Mouse (Mus musculus) heart, embryonic 14.5 days (tissue): Measurements from ENCODE around the gene Tcf12. TPM values are rescaled to one million over a fixed set of nuclear protein-coding genes. Genes with fewer than 3 reads are reported as not detected.

Source experiments
- ATAC-seq: fragments of 200-750 bp; cut with Nextera tagmentation; 2 replicates; pipeline ENCODE4 v1.8.0; 2017; ENCODE audit warnings: low read depth, moderate TSS enrichment; ENCODE audit not compliant: insufficient number of reproducible peaks, insufficient read depth, low FRiP score
- H3K27ac ChIP-seq, 2 experiments: fragments of 200-500 bp in 1 of 2; fragments of 300-500 bp in 1 of 2; sonication (generic) in 1 of 2; replicated peaks in 1 of 2; 2 replicates each; pipeline ENCODE4 v1.5.1; 2012 to 2014; ENCODE audit warnings: low read depth in 2 of 2, low read length in 2 of 2, control low read depth in 1 of 2, mild to moderate bottlenecking in 1 of 2, mixed read lengths in 1 of 2; ENCODE audit not compliant: control insufficient read depth in 1 of 2, insufficient read depth in 1 of 2
- H3K27me3 ChIP-seq: fragments of 300-500 bp; sonication (generic); 2 replicates; pipeline ENCODE4 v1.6.1; 2014; ENCODE audit warnings: mild to moderate bottlenecking, low read length, control low read depth; ENCODE audit not compliant: control insufficient read depth, insufficient read depth
- H3K36me3 ChIP-seq: fragments of 300-500 bp; sonication (generic); 2 replicates; pipeline ENCODE4 v1.6.1; 2014; ENCODE audit warnings: mild to moderate bottlenecking, control low read depth, low read length, mixed read lengths; ENCODE audit not compliant: control insufficient read depth, insufficient read depth
- H3K4me1 ChIP-seq, 2 experiments: fragments of 200-500 bp in 1 of 2; fragments of 300-500 bp in 1 of 2; sonication (generic) in 1 of 2; 2 replicates each; pipeline ENCODE4 v1.6.1; 2012 to 2014; ENCODE audit warnings: low read length in 2 of 2, control low read depth in 1 of 2, mixed read lengths in 1 of 2; ENCODE audit not compliant: control insufficient read depth in 2 of 2, insufficient read depth in 2 of 2
- H3K4me2 ChIP-seq: fragments of 300-500 bp; sonication (generic); 2 replicates; pipeline ENCODE4 v1.6.1; 2014; ENCODE audit warnings: mild to moderate bottlenecking, low read length
- H3K4me3 ChIP-seq, 2 experiments: fragments of 200-500 bp in 1 of 2; fragments of 300-500 bp in 1 of 2; sonication (generic) in 1 of 2; 2 replicates each; pipeline ENCODE4 v1.5.1; 2012 to 2014; ENCODE audit warnings: low read length in 2 of 2, mild to moderate bottlenecking in 2 of 2, control low read depth in 1 of 2, low read depth in 1 of 2, moderate library complexity in 1 of 2; ENCODE audit not compliant: control insufficient read depth in 1 of 2, insufficient read depth in 1 of 2
- H3K9ac ChIP-seq: fragments of 300-500 bp; sonication (generic); 2 replicates; pipeline ENCODE4 v1.6.1; 2014; ENCODE audit warnings: mild to moderate bottlenecking, low read length
- H3K9me3 ChIP-seq: fragments of 300-500 bp; sonication (generic); 2 replicates; pipeline ENCODE4 v1.6.1; 2016; ENCODE audit warnings: low read length, control low read depth; ENCODE audit not compliant: control insufficient read depth
- WGBS: fragments of 180-500 bp; shearing (Covaris S2); extraction: QIAGEN DNeasy Blood & Tissue Kit; methylation state at CpG from one replicate; pipeline ENCODE4 v1.1.7; 2014; 5-methylcytosine and 5-hydroxymethylcytosine counted together
- polyA plus RNA-seq: library from polyadenylated mRNA; unstranded; fragments of >200 nt; fragmentation: Nextera tagmentation; extraction: Ambion mirVana; gene quantifications from 2 replicates; pipeline ENCODE4 v1.2.1, GENCODE M21; 2014

The Tcf12 gene
- polyA plus RNA-seq, 1 experiment from 2014 or later: 35.9 TPM

GRCm38 (mm10) chr9:71830365-71830764, 281.3 kb downstream of the Tcf12 start:
- 80% methylated on average over 5 of the region's 5 CpGs for WGBS
- H3K4me3 ChIP-seq: no peak overlapping the region
- ATAC-seq: no peak
- H3K36me3 ChIP-seq: no peaks in the 10 kb centered on the region
- H3K27me3 ChIP-seq: no peaks in the 10 kb centered on the region
- no peak overlapping the region for H3K4me2 ChIP-seq
- no peaks in the 10 kb centered on the region for H3K9me3 ChIP-seq
- H3K27ac ChIP-seq: no peak overlapping the region
- H3K9ac ChIP-seq: no peak overlapping the region
- peaks cover 8 to 9% of the 10 kb centered on the region in 2 experiments; a peak in 2 of 4 replicates for H3K4me1 ChIP-seq

GRCm38 (mm10) chr9:71829753-71830152, 281.9 kb downstream of the Tcf12 start:
- no peaks in the 10 kb centered on the region for H3K9me3 ChIP-seq
- WGBS: 82% methylated on average over 3 of the region's 3 CpGs
- H3K4me2 ChIP-seq: no peak overlapping the region
- H3K9ac ChIP-seq: no peak overlapping the region
- no peak overlapping the region for H3K4me3 ChIP-seq
- no peaks in the 10 kb centered on the region for H3K27me3 ChIP-seq
- peaks cover 8 to 9% of the 10 kb centered on the region in 2 experiments; a peak in 2 of 4 replicates for H3K4me1 ChIP-seq
- ATAC-seq: no peak
- no peak overlapping the region for H3K27ac ChIP-seq
- H3K36me3 ChIP-seq: no peaks in the 10 kb centered on the region

- Histone ChIP-seq H3K9ac (no peak overlapping the region), H3K4me1 (peaks cover 8 to 9% of the 10 kb centered on the region in 2 experiments; a peak in 2 of 4 replicates), H3K4me2 (no peak overlapping the region), H3K27ac (no peak overlapping the region), H3K36me3 (no peaks in the 10 kb centered on the region), H3K4me3 (no peak overlapping the region), H3K9me3 (no peaks in the 10 kb centered on the region), H3K27me3 (no peaks in the 10 kb centered on the region)
- WGBS: 57% methylated on average over 6 of the region's 6 CpGs
- ATAC-seq: no peak
These were observed 282.5 kb downstream of the Tcf12 start for GRCm38 (mm10) chr9:71829137-71829536.

- ATAC-seq: no peak
- Histone ChIP-seq H3K36me3 (no peaks in the 10 kb centered on the region), H3K27ac (no peak overlapping the region), H3K27me3 (no peaks in the 10 kb centered on the region), H3K4me1 (peaks cover 8 to 9% of the 10 kb centered on the region in 2 experiments; a peak in 2 of 4 replicates), H3K4me2 (no peak overlapping the region), H3K9me3 (no peaks in the 10 kb centered on the region), H3K4me3 (no peak overlapping the region), H3K9ac (no peak overlapping the region)
- WGBS: 93% methylated on average over 5 of the region's 5 CpGs
These were observed 284.3 kb downstream of the Tcf12 start for GRCm38 (mm10) chr9:71827371-71827770.

- peak; percentile 55; the same call in 1 of the 2 replicates for ATAC-seq
- Histone ChIP-seq H3K4me2 (peak overlapping the region; percentile 8; the same call in 1 of the 2 replicates), H3K27ac (peak overlapping the region in 1 of 2 experiments; percentile 39; a peak in 2 of 4 replicates), H3K9ac (no peak overlapping the region), H3K4me1 (peaks cover 8 to 9% of the 10 kb centered on the region in 2 experiments; a peak in 2 of 4 replicates), H3K9me3 (no peaks in the 10 kb centered on the region), H3K4me3 (no peak overlapping the region), H3K27me3 (no peaks in the 10 kb centered on the region), H3K36me3 (no peaks in the 10 kb centered on the region)
- WGBS: 63% methylated on average over 12 of the region's 12 CpGs
These were observed 285.6 kb downstream of the Tcf12 start for GRCm38 (mm10) chr9:71826040-71826525.

GRCm38 (mm10) chr9:71822003-71822402, 289.7 kb downstream of the Tcf12 start:
- WGBS: 76% methylated on average over 3 of the region's 3 CpGs

GRCm38 (mm10) chr9:71818453-71818852, 293.2 kb downstream of the Tcf12 start:
- Histone ChIP-seq H3K4me1 (no peaks in the 10 kb centered on the region), H3K27ac (no peak overlapping the region), H3K4me2 (no peak overlapping the region), H3K9ac (no peak overlapping the region), H3K4me3 (no peak overlapping the region), H3K27me3 (no peaks in the 10 kb centered on the region), H3K9me3 (no peaks in the 10 kb centered on the region), H3K36me3 (no peaks in the 10 kb centered on the region)
- ATAC-seq: no peak
- WGBS: 81% methylated on average over 7 of the region's 7 CpGs

More at GRCm38 (mm10) chr9:71822003-71822402, 289.7 kb downstream of the Tcf12 start:
- H3K36me3 ChIP-seq: no peaks in the 10 kb centered on the region
- H3K27me3 ChIP-seq: no peaks in the 10 kb centered on the region
- H3K9ac ChIP-seq: no peak overlapping the region
- H3K27ac ChIP-seq: no peak overlapping the region
- no peak for ATAC-seq
- H3K9me3 ChIP-seq: no peaks in the 10 kb centered on the region
- H3K4me1 ChIP-seq: peaks cover 8 to 9% of the 10 kb centered on the region in 2 experiments; a peak in 2 of 4 replicates
- no peak overlapping the region for H3K4me2 ChIP-seq
- H3K4me3 ChIP-seq: no peak overlapping the region

- Histone ChIP-seq H3K4me2 (no peak overlapping the region), H3K9me3 (no peaks in the 10 kb centered on the region), H3K27me3 (no peaks in the 10 kb centered on the region), H3K27ac (no peak overlapping the region), H3K4me3 (no peak overlapping the region), H3K4me1 (no peaks in the 10 kb centered on the region; a peak in 1 of 4 replicates), H3K9ac (no peak overlapping the region), H3K36me3 (no peaks in the 10 kb centered on the region)
- no peak for ATAC-seq
- WGBS: 48% methylated on average over 3 of the region's 3 CpGs
These were observed 295.6 kb downstream of the Tcf12 start for GRCm38 (mm10) chr9:71816121-71816520.
